Mouse (Mus musculus) kidney, postnatal 14 days (tissue): ENCODE results near the gene Fam118a.
A peak's percentile ranks its signal among the peaks of the same experiment; 100 is the strongest.
"Not testable (repeated sequence)": the region's sequence is repeated elsewhere in the genome, so short reads cannot be mapped to it uniquely, and the experiment has no call there.

Experiments
- DNase-seq: peaks from one replicate; pipeline ENCODE4 v3.0.0; 2022; ENCODE audit warnings: mixed read lengths

The Fam118a gene

DNA sequence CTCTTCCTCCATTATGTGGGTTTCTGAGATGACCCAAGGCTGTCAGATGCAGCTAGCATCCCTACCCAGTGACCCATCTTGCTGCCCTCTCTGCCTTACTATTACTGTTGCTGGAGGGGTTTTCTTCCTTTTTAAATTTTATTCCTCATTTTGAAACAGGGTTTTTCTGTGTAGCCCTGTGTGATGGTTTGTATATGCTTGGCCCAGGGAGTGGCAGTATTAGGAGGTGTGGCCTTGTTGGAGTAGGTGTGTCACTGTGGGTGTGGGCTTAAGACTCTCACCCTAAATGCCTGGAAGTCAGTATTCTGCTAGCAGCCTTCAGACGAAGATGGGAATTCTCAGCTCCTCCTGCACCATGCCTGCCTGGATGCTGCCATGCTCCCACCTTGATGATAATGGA, at the start of gene Fam118a:
Gene Fam118a, plus strand, starts transcription at position 301 of the 400 bp plus-strand sequence.
- DNase-seq = not testable (repeated sequence)

DNA sequence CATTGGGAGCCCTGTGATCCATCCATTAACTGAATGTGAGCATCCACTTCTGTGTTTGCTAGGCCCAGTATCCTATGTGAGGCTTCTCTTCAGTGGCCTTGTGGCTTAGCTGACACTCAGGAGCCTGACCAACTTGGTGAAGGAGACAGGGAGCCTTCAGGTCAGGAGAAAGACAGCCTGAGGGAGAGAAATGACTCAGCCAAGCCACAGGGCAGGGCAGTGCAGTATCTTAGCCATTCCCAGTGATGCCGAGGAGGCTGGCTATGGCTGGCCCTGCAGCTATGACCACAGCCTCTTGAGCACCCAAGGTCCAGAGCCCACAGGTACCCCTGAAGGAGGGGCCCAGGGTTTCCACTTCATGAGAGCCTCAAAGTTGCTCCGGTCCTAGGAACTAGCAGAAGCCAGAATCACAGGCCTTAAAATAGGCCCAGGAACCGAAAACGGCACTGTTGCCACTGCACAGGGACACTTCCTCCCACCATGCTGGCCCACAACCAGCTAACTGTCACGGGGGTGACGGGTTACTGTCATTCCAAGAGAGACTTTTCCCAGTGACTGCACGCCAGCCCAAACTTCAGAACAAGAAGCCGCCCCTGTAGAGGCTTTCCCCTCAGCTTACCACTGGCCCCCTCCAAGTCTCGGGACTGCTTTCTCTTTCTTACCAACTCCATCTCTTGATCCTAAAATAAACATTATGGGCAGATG, 47.0 kb upstream of the Fam118a start:
- DNase-seq = no peak

DNA sequence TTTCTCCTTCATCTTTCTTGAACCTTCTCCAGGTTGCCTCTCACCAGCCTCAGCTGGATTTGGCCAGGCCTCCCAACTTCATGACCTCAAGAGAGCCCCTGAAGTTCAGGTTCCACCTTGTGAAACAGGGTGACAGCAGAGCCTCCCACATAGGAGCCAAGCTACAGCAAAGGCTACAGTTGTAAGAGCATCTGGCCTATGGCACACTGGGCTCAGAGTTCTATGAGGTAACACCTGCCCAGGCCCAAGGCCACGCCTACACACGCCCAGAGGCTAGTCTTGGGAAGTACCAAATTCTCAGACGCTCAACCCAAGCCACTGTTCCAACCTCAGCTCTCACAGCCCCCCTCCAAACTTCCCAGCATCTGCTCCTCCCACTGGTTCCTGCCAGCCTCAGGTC, 45.9 kb upstream of the Fam118a start:
- no peak for DNase-seq

DNA sequence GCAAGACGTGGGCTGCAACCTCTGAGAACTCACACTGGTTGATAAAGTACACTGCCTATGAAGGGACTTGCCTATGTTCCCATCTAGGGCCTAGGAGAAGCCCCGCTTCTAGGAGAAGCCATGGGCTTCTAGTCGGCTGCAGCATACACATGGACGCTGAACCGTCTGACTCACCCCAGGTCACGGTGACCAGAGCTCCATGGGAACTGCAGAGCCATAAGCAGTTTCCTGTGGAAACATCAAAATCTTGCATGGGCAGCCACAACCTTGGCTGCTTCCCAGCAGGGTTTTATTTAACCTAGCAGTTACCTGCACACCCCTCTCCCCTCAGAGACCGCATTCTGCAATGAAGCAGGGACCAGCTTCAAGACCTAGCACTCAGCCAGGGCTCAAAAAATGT, 45.0 kb upstream of the Fam118a start:
- no peak for DNase-seq

DNA sequence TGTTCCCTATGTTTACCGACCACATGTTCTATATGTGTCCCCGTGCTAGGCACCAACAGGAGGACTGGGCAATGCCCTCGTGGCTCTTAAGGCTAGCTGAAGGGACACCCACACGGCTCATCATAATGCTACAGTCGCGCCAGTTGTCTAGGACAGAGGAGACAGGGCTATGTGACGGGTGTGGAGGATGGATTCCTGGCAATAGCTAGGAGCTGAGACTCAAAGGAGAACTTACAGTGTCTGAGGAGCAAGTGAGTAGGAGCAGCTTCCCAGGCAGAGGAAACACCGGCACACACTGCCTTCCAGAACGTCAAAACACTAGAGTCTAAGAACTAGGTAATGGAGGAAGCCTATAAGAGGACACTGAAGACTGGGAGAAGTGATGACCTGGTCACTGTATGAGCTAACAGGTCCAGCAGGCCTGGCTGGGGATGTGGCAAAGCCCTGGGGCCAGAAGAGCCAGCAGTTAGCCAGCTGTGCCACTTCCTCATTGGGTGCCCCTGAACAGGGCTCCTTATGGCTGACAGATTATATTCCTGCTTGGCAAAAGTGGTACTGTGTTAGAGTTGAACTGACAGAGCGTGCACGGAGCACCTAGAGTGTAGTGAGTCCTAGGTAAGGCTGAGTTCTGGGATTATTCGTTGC, 43.1 kb upstream of the Fam118a start:
- DNase-seq = no peak

DNA sequence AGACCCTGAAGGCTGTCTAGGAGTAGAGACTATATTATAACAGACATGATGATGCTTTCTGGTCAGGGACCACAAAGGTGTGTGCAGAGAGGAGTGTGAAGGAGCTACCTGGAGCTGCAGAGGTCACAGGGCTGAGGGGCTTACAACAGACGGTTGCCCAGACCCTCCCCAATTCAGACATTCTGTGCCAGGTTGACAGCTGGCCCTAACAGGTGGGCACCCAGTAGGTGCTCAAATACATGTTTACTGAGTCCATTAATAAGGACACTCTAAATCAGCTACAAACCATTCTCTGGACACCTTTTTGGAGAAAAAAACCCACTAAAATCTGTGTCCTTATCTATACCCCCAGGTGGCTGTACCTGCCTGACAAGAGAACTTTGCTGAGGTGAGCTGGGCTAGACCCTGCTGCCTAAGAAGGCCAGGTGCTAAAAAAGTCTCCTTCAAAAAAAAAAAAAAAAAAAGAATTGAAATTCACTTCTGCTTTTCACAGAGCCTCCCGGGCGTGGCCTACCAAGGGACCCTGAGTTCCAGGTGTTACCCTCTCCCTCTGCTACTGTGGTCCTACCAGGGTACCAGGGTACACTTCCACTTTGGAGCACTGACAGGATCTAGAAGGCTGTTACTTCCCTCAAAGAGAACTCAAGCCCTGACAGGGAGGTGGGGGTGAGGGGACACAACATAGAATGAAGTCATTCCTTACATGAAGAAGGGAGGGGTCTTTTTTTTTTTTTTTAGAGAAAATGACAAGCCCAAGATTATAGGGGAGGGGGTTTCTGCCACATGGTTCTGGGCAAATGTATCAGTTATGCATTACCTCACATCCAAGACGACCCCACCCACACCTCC, 42.4 kb upstream of the Fam118a start:
- DNase-seq = no peak

DNA sequence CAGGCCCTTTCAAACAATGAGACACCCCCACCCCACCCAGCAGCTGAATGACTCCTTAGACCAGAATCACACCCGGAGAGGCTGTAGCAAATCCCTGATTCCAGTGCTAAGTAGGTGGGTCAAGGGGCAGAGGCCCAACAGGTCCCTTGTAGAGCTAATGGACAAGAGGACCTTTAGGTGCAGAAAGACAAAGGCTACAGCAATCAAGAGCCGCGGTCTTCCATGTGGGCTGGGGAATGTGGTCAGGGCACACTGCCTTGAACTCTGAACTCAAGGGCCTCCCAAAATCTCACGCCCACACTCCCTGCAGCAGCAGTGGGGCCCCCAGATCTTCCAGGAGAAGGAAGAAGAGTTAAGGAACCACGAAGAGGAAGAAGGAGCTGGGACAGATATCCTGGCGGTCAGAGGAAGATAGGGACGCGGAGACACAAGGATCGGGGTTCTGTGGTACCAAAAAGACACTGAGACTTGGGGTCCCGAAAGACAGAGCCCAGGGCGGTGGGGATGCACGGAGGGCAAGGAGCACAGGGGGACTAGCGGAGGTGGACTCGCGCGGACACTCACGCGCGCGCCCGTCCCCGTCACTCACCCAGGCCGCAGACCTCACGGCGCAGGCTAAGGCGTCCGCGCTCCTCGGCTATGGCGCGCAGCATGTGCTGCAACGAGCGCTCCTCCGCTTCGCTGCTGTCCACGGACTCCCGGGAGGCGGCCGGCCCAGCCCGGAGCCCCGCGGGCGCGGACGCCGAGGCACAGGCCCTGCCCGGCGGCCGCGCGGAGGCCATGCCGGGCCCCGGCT, 41.5 kb upstream of the Fam118a start:
- no peak for DNase-seq

DNA sequence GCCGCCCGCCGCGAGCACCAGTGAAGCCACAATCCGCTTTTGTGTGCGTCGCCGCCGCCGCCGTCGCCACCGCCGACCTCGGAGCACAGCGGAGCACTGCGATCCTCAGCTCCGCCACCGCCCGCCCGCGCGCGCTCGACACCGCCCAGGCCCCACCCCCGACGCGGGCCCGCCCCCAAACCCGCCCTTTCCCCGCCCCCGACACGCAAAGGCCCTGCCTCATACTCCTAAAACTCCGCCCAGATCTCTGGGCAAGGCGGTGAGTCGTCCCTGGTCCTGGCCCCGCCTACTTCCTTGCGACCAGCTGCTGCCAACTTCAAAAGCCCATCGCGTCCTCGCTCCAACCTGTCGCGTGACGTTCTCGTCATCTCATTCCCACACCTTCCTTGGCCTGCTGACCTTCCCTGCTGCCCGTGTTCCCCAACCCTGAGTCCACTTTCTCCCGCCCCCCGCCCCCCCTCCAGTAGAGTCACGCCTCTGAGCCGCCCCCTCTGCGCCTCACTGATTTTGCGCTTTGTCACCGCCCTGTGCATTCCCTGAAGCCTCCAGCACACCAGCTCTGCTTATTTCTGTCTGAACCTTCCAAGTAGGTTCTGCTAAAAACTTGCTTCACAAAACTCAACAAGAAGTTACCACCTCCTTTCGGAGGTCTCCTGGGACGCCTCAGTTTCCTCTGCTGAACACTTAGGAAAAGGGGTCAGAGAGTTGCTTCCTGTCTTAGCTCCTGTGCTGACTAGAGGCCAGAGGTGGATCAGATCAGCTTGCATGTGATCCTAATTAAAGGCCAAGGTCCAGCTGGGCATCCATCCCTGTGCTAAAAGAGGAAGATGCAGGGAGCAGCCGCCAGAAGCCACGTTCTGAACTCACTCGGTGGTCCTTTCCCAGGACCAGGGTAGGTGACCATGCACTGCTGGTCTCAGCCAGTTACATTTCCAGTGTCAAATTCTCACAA, 40.6 kb upstream of the Fam118a start, which contains the start of gene 5031439G07Rik:
Gene 5031439G07Rik, minus strand, starts transcription at position 678 of the 952 bp plus-strand sequence.
- peak; percentile 96 for DNase-seq

DNA sequence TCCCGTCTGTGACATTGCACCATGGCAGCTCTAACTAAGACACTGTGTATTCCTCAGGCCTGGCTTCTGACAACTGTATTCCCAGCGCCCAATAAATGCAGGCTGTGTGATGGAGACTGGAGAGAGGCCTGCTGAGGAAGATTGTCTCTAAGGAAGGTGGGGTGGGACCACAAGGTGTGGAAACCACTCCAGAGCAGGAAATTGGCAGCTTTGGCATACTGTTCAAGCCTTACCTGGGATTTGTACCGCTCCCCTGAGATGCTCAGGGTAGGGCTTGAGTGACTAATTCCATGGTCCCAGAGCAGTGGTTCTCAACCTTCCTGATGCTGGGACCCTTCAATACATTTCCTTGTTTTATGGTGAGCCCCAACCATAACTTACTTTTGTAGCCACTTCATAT, 39.6 kb upstream of the Fam118a start:
- DNase-seq = no peak

DNA sequence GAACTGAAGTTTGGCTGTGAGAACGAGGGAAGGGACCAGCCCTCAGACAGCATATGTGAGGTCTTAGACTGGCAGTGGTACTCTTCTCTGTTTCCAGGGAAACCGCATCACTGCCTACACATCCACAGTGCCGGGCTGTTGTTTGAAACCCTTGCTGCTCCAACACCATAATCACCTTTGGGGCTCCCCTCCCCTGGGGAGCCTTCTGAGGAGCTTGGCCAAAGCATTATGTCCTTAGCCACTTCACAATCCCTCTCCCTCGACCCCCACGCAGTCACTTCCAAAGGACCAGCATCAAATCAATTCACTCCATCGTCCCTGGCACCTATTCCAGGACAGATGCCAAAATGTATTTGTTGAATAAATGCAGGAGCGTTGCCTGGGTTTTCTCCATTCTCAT, 39.0 kb upstream of the Fam118a start:
- DNase-seq = no peak

DNA sequence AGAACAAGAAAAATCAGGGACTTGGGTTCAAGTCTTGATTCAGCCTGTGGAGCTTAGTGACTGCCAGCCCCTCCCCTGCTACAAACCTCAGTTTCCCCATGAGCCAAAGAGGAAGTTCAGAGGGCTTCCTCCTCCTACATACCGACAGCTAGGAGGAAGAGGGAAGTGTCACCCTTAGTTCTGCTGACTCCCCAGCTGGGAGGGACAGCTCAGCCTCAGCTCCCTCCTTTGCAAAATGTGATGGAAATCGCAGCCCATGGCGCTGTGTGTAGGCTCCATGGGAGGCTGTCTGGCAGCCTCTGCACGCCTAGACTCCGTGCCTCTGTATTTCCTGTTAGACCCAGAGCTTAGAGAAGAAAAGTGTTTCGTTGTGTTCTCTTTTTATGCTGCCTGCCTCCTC, 34.2 kb upstream of the Fam118a start:
- no peak for DNase-seq

DNA sequence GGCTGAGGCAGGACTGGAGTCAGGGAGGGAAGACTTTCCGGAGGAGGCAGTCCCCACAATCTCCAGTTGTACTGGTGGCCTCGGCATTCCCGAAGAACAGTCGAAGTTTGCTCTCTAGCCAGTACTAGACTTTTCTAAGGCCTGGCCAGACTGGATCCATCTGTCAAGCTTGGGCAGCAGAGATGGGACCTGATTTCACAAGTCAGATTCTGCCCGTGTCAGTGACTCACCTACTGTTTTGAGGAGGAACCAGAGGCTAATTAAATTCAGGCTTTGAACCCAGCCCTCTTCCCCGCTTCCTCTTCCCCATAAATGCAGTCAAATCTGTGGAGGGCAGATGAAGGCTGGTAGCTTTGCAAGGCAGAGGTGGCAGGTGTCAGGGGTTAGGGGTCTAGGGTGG, 33.7 kb upstream of the Fam118a start:
- DNase-seq = no peak

DNA sequence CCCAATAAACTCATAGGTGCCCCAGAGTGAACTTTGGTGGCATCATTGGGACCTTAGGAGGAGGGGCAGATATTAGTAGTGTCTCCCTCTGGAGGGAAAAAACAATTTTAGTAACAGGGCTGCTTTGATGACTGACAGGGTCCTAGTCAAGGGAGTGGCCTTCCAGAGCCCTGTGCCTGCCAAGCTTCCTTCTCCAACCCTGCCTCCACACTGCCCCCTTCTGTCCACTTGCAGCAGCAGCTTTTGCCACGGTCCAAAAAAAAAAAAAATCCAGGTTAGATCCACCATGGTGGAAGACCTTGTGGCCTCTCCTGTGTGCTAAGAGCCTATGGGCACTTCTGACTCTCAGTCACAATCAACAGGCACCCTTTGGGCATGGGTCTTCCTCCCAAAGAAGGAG, 32.8 kb upstream of the Fam118a start:
- DNase-seq = peak; percentile 59

DNA sequence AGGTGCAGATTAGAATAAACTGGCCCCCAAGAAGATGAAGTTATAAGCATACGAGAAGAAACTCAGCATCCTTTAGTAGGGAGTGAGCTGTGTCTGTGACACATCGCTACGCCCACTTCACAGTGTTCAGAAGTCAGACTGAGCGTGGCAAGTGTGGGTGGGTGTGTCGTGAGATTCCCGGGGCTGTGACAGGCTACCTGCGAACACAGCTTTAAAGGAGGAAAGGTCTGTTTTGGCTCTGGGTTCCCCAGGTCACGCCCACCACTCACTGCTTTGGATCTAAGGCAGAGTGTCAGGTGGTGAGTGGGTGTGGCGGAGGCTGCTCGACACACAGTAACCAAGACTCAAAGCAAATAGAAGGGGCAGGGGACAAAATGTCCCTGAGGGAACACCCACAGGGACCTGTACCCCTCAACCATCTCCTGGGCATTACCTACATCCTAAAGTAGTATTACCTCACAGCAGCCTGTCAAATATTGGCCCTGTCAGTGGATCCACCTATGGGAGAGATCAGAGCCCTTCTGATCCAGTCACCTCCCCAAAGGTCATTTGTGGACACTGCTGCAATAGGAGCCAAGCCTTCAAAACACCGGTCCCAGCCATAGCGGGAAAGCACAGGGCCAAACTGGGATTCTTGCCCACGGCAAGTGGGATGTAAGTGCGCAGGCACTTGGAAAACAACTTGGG, 30.8 kb upstream of the Fam118a start:
- DNase-seq = no peak

DNA sequence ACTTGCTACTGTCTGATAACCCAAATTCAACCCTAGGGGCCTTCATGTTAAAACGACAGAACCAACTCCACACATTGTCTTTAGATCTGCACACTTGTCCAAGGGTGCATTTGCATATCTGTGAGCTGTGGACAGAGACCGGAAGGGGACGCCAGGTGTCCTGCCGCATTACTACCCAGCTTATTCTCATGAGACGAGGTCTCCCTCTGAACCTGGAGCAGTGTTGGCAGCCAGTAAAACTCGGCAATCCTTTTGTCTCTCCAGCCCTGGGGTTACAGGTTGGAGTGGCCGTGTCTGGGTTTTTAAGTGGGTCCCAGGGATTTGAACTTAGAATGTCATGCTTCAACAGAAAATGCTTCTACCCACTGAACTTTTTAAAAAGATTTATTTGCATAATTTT, 28.8 kb upstream of the Fam118a start:
- no peak for DNase-seq

DNA sequence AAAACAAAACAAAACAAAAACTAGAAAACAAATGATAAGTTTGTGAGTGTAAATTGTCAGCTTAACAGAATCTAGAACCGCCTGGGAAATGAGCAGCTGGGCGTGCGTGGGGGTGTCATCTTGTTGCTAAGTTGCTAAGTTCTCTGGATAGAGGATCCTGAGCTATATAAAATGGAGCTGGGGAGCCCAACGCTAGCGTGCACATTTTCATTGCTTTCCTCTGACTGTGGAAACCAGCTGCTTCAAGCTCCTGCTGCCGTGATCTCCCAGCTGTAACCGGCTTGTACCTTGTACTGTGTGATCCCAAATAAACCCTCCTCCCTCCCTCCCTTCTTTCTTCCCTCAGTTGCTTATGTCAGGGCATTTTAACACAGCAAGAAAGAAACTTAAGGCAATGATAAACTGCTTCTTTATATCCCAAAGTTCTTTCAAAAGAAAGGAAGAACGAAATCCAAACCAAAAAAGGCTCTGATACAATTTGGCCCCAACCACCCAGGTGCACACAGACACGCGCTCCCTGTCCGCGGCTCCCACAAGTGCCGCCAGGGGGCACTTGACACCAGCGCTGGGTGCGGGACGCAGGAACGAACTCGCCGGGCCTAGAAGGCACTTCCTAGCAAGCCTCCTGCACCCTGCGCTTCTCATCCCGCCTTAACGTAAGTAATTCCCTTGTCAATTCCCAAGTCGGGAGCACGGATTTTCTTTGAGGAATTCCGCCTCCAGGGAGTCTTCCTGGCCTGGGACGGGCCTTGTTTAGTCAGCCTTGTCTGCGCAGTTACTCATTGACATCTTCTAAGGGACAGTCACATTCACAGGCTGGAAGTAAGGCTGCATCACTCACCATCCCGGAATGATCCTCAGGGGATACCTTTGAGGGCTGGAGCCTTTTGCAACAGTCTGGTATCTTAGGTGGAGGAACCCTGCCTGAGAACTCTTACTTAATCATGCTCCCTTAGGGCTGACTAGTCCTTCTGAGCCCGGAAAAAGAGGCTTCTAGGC, 27.5 kb upstream of the Fam118a start:
- DNase-seq = peak; percentile 88

DNA sequence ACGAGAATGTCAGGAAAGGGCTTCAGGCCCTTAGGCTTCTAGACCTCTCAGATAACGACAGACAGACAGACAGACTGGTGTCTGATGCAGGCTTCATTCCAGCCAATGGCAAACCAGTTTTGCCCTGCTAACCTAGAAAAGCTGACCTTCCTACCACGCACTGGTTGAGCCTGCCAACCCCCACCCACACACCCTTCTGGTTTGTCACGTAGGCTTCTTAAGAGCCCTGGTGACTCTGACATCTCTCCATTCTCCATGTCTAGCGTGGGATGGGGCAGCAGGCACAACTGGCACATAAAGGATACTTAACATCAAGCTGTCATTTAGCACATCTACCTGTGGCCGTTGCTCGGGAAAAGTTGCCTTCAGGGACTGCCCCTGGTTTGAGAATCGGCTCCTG, 19.1 kb upstream of the Fam118a start:
- DNase-seq = no peak

DNA sequence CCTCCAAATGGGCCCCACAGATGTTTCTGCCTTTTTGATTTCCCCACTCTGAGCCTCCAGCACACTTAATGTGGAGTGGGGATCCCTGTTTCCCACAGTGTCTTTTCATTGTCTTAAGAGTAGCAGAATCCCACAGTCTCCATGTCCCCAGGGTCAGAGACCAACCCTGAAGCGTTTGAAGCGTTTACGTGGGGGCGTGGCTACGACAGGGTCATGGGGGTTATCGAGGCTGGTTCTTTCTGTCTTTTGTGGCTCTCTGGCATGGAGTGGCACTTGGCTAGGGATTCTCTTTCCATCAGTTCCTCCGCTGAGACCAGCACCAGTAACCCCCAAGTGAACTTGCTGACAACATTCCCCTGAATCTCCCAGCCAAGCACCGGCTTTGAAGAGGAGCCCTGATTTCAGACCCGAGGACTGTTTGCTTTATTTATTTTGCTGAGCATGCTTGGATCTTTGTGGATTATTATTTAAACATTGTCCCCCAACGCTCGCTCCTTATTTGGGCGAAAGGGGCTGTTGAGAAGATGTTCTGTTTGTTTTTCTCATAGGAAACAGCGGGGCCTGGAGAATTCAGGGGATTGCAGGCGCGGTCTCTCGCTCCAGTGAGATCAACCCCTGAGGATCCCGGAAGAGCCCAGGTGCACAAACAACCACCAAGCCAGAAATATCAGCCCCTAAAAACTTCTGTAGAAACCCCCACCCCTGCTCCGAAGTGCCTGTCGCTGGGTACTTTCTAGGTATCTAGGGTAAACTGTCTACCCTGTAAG, 16.7 kb upstream of the Fam118a start:
- peak; percentile 21 for DNase-seq

DNA sequence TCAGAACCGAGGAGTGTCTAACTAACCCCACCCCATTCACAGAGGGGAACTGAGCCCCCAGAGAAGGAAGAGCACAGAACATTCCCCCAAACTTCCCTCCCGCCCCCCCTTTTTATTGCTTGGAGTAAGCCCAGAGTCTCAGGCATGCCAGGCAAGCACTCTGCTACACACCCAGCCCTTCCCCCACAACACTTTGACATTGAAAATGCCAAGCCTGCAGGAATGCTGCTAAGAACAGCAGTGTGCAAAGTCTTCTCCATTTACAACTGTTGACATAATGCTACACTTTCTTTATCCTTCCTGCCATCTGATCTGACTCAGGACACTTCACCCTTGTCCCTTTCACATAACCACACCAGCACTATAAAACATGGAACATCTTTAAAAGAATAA, 16.1 kb upstream of the Fam118a start:
- peak; percentile 68 for DNase-seq
